Mouse (Mus musculus): Measurements from ENCODE around the gene Tefm.
"Not testable (repeated sequence)": the region's sequence is repeated elsewhere in the genome, so short reads cannot be mapped to it uniquely, and the experiment has no call there.

Tefm gene

GRCm38 (mm10) chr11:80155961-80156360 lies 14.0 kb upstream of the Tefm start:
- DNase-seq: no peak

GRCm38 (mm10) chr11:80155541-80155940 lies 13.6 kb upstream of the Tefm start:
- DNase-seq: no peak

- no peak for DNase-seq
These were observed 12.5 kb upstream of the Tefm start for GRCm38 (mm10) chr11:80154501-80154900.

- peak; percentile 93 for DNase-seq
These were observed 12.0 kb upstream of the Tefm start, which contains the start of gene Adap2 for GRCm38 (mm10) chr11:80153857-80154495. Adap2 (plus strand) TSS chr11:80154105.

GRCm38 (mm10) chr11:80152376-80152775 lies 10.4 kb upstream of the Tefm start:
- no peak for DNase-seq

GRCm38 (mm10) chr11:80151541-80151940 lies 9.6 kb upstream of the Tefm start:
- DNase-seq: no peak

- DNase-seq: no peak
These were observed 8.6 kb upstream of the Tefm start for GRCm38 (mm10) chr11:80150566-80150965.

GRCm38 (mm10) chr11:80149412-80150023 lies 7.5 kb upstream of the Tefm start:
- no peak for DNase-seq

GRCm38 (mm10) chr11:80148974-80149373 lies 7.0 kb upstream of the Tefm start:
- DNase-seq: not testable (repeated sequence)

GRCm38 (mm10) chr11:80148313-80148712 lies 6.3 kb upstream of the Tefm start:
- no peak for DNase-seq

- no peak for DNase-seq
These were observed 5.8 kb upstream of the Tefm start for GRCm38 (mm10) chr11:80147748-80148147.

GRCm38 (mm10) chr11:80145787-80146275 lies 3.9 kb upstream of the Tefm start:
- DNase-seq: peak; percentile 22

GRCm38 (mm10) chr11:80142872-80143271 lies 897 bp upstream of the Tefm start:
- DNase-seq: no peak

GRCm38 (mm10) chr11:80137773-80138172 lies 4.2 kb downstream of the Tefm start:
- no peak for DNase-seq

GRCm38 (mm10) chr11:80136786-80137185 lies 5.2 kb downstream of the Tefm start:
- no peak for DNase-seq

GRCm38 (mm10) chr11:80135954-80136683 lies 5.9 kb downstream of the Tefm start:
- DNase-seq: no peak

GRCm38 (mm10) chr11:80134744-80135143 lies 7.2 kb downstream of the Tefm start:
- DNase-seq: no peak

GRCm38 (mm10) chr11:80132050-80132449 lies 9.9 kb downstream of the Tefm start:
- no peak for DNase-seq

GRCm38 (mm10) chr11:80116411-80116810 lies 25.6 kb downstream of the Tefm start:
- DNase-seq: no peak

GRCm38 (mm10) chr11:80104407-80104806 lies 37.6 kb downstream of the Tefm start:
- DNase-seq: no peak

GRCm38 (mm10) chr11:80101298-80101697 lies 40.7 kb downstream of the Tefm start:
- DNase-seq: peak; percentile 32

GRCm38 (mm10) chr11:80098444-80099056 lies 43.4 kb downstream of the Tefm start:
- no peak for DNase-seq

- no peak for DNase-seq
These were observed 51.3 kb downstream of the Tefm start for GRCm38 (mm10) chr11:80090555-80091164.
